Mouse (Mus musculus) small intestine, adult 2 months (tissue): Measurements from ENCODE around the gene Dnaja2. TPM values are rescaled to one million over a fixed set of nuclear protein-coding genes. Genes with fewer than 3 reads are reported as not detected.

Source experiments
- H3K27ac ChIP-seq: fragments of 200-500 bp; 2 replicates; pipeline ENCODE4 v1.5.1; 2012; ENCODE audit warnings: low read depth, low read length, control low read depth, inconsistent platforms; ENCODE audit not compliant: insufficient read depth
- H3K27me3 ChIP-seq: fragments of 200-500 bp; 2 replicates; pipeline ENCODE4 v1.6.1; 2012; ENCODE audit warnings: mild to moderate bottlenecking, moderate library complexity, low read length, inconsistent platforms; ENCODE audit not compliant: control insufficient read depth, insufficient read depth
- H3K36me3 ChIP-seq: fragments of 200-500 bp; 2 replicates; pipeline ENCODE4 v1.6.1; 2012; ENCODE audit warnings: mild to moderate bottlenecking, low read length, control low read depth, inconsistent platforms; ENCODE audit not compliant: control insufficient read depth, insufficient read depth
- H3K4me1 ChIP-seq: fragments of 200-500 bp; 2 replicates; pipeline ENCODE4 v1.6.1; 2012; ENCODE audit warnings: low read length, inconsistent platforms, mixed read lengths; ENCODE audit not compliant: control insufficient read depth, insufficient read depth, insufficient read length
- H3K4me3 ChIP-seq: fragments of 200-500 bp; 2 replicates; pipeline ENCODE4 v1.5.1; 2012; ENCODE audit warnings: low read depth, mild to moderate bottlenecking, control low read depth, inconsistent platforms, low read length, moderate library complexity
- CTCF ChIP-seq: fragments of 200-500 bp; IDR thresholded peaks from 2 replicates; pipeline ENCODE4 v1.5.1; 2012; ENCODE audit warnings: low read depth, mild to moderate bottlenecking, control low read depth, inconsistent platforms, low read length, moderate library complexity, mixed read lengths; ENCODE audit not compliant: insufficient replicate concordance, insufficient read length; ENCODE audit errors: extremely low read depth
- POLR2A ChIP-seq: fragments of 200-500 bp; IDR thresholded peaks from 2 replicates; pipeline ENCODE4 v1.6.1; 2012; ENCODE audit warnings: low read depth, mild to moderate bottlenecking, control low read depth, inconsistent platforms, low read length, moderate library complexity
- WGBS: fragments of 180-500 bp; shearing (Covaris S2); methylation state at CpG from one replicate; pipeline ENCODE4 v1.1.7; 2018; 5-methylcytosine and 5-hydroxymethylcytosine counted together
- polyA plus RNA-seq: library from polyadenylated mRNA; depleted of rRNA; stranded (reverse); fragments of >200 nt; gene quantifications from 2 replicates; pipeline ENCODE4 v1.2.3, GENCODE M21; 2012; rRNA removed

Dnaja2 gene
- 5.4 and 10.3 TPM in 2 replicates for polyA plus RNA-seq

DNA sequence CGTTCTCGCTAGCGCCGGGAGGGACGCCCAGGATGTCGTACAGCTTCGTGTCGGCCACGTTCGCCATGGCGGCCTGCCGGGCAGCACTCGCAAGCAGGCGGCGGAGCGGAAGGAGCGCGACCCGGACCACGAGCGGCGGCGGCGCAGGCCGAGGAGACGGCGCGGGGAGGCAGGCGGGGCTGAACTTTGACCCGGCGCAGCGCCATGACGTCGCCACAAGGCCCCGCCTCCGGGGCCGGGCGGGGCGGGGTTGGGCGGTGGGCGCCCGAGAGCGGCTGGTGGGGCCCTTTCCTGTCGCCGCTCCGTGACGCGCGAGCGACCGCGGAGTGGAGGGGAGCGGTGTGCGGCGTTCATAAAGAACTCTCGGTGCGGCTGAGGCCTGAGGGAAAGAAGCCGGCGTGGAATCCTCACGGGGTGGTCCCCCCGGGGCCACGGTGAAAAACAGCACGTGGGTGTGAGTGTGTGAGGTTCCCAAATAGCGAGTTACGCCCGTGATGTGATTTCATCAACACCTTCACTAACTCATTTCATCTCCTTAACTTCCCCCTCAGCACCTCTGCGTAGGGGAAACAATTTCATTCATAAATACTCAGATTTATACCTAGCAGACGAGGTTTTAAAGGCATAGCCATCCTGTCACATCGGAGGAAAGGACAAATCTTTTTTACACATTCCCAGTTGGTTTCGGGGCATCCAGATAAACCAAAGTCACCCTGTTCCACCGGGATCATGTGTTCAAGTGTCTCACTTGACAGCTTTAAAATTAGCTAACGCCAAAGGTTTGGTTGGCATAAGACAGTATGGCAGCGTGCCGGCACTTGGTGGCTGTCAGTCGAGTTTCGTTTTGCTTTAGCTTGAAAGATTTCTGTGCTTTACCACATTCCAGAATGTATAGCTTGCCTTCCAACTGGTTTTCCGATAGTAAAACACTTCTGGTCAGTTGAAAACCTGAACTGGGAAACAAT, at the start of gene Dnaja2:
TSS of gene Dnaja2 (minus strand) at position 164 of the 965 bp plus-strand sequence.
- Histone ChIP-seq H3K4me3 (peak within 1 kb of the TSS; percentile 75), H3K27me3 (no peaks in the 10 kb centered on the region), H3K36me3 (peaks cover 20% of the 10 kb centered on the region), H3K4me1 (peaks cover 2% of the 10 kb centered on the region; the same call in 1 of the 2 replicates), H3K27ac (peak within 1 kb of the TSS; percentile 99)
- under 1% methylated on average over 77 of the region's 77 CpGs for WGBS
- TF ChIP-seq CTCF, result no peak
- TF ChIP-seq POLR2A, result peak; percentile 81

DNA sequence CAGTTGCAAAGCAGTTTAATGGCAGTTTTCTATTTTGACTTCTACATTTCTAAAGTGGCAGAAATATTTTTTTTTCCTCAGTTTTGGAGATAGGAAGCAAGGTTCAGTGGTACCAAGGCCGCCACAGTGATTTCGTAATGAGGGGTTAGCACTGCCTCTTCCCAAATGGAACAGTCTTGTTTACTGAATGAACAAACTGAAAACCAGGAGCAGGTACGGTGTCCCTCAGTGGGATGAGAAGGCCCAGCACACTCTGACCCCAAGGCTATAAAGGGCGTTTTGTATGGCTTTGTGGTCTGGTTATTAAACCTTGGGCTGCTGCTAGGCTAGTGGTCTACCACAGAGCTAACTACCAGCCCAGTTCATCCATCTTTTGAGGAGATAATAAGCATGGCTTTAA, 49.1 kb upstream of the Dnaja2 start:
- Histone ChIP-seq H3K36me3 (no peaks in the 10 kb centered on the region), H3K4me1 (no peaks in the 10 kb centered on the region), H3K4me3 (no peak overlapping the region), H3K27ac (no peak overlapping the region), H3K27me3 (no peaks in the 10 kb centered on the region)
- no peak for TF ChIP-seq POLR2A
- 75% methylated on average over 4 of the region's 4 CpGs for WGBS

DNA sequence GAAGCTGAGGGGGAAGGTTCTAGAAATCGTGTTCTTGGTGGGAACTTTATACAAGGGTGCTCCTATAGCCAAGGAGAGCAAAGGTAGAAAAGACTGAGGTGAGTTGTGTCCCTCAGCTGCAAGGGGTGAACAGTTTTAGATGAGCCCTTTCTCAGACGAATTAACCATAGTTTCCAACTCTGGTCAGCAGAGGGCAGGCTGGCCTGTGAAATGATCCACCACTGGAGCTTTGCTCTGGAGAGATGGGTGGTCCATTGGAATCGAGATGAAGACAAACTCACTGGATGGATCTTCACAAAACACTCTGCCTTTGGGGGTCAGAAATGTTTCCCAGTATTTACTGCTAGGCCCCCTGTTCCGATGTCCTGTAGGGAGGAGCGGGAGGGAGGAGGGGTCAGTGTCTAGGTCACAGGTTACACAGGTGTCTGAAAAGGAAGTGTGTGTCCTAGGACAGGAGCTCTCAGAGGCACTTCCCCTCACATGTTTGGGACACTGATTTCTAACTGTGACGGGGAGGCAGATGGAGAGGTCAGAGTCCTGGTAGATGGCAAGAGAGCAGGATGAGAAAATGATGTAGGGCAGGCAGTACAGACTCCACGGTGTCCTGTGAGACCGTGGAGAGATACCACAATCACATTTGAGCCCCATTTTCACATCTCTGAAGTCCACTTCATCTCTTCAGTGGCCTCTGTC, 48.2 kb upstream of the Dnaja2 start:
- 41% methylated on average over 8 of the region's 8 CpGs for WGBS
- Histone ChIP-seq H3K36me3 (no peaks in the 10 kb centered on the region), H3K4me3 (no peak overlapping the region), H3K27ac (no peak overlapping the region), H3K4me1 (no peaks in the 10 kb centered on the region), H3K27me3 (no peaks in the 10 kb centered on the region)
- TF ChIP-seq POLR2A (no peak), CTCF (peak; percentile 40; the same call in 1 of the 2 replicates)

DNA sequence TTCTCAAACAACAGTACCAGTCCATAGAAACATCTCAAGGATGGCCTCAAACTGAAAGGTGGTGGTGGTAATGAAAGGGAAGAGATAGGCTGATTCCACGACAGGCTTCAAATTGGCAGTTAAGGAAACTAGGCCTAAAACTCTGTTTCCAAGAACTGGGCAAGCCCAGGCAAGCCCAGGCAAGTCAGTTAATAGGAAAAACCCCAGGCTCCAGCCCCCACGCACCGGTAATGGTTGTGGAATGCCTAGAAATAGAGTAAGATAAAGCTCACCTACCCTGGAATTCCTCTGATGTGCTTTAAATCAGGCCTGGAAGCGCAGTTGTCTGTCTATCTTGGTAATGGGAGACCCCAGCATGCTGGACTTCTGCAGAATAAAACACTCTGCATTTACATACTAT, 47.6 kb upstream of the Dnaja2 start:
- TF ChIP-seq POLR2A (no peak), CTCF (no peak)
- H3K27ac ChIP-seq, result no peak overlapping the region
- no peaks in the 10 kb centered on the region; the same call in 1 of the 2 replicates for H3K4me1 ChIP-seq
- no peaks in the 10 kb centered on the region for H3K27me3 ChIP-seq
- 97% methylated on average over 4 of the region's 4 CpGs for WGBS
- H3K36me3 ChIP-seq, result no peaks in the 10 kb centered on the region
- no peak overlapping the region for H3K4me3 ChIP-seq

DNA sequence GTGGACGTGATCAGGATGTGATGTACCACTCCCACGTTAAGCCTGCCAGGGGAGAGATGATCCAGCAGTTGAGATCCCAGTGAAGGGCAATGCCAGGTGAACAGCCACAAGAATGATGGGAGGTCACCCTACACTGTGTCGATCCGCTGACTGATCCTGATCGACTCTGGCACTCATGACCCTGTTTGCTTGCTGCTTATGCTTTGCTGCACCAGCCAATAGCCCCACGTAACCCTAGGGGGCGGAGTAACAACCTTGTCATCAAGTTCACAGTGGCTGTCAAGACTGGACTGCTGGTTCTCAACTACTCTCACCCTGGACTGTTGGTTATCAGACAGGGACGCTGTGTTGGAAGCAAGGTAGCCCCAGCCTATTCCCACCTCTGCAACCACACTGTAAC, 46.6 kb upstream of the Dnaja2 start:
- no peak for TF ChIP-seq POLR2A
- no peak for TF ChIP-seq CTCF
- no peak overlapping the region for H3K27ac ChIP-seq
- no peaks in the 10 kb centered on the region for H3K27me3 ChIP-seq
- WGBS, result 79% methylated on average over 8 of the region's 8 CpGs
- H3K4me3 ChIP-seq, result no peak overlapping the region
- peaks cover 3% of the 10 kb centered on the region; the same call in 1 of the 2 replicates for H3K4me1 ChIP-seq
- H3K36me3 ChIP-seq, result no peaks in the 10 kb centered on the region

DNA sequence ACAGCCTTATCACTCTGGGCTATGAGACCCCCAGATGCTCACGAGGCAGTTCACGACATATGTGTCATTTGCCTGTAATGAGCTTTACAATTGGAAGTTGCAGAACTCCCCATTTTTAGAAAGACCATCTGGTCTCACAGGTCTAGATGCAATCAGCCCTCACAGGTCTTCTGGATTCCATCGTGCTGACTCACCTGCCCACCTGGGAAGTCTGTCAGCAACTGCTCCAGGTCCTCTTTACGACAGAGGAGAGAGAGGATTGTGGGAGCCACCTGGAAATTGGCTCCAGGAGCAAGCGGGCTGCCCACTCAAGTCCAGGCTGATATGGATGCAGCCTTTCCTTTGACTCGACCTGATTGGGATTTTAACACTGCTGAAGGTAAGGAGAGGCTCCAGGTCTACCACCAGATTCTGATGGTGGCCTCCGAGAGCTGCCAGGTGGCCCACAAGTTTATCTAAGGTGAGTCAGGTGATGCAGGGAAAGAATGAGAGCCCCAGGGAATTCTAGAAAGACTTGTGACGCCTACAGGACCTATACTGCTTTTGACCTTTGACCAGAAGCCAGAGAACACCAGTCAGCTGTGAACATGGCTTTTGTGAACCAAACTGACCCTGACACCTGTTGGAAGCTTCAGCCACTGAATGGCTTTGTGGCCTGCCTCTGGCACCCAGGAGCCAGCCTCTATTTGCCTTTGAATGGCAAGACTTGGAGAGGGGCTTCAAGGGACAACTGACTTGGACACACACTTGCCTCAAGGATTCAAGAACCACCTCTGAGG, 42.5 kb upstream of the Dnaja2 start:
- peaks cover 3% of the 10 kb centered on the region; the same call in 1 of the 2 replicates for H3K4me1 ChIP-seq
- no peaks in the 10 kb centered on the region for H3K36me3 ChIP-seq
- H3K4me3 ChIP-seq, result no peak overlapping the region
- TF ChIP-seq CTCF (no peak), POLR2A (no peak)
- H3K27ac ChIP-seq, result no peak overlapping the region
- 35% methylated on average over 8 of the region's 8 CpGs for WGBS
- H3K27me3 ChIP-seq, result no peaks in the 10 kb centered on the region

DNA sequence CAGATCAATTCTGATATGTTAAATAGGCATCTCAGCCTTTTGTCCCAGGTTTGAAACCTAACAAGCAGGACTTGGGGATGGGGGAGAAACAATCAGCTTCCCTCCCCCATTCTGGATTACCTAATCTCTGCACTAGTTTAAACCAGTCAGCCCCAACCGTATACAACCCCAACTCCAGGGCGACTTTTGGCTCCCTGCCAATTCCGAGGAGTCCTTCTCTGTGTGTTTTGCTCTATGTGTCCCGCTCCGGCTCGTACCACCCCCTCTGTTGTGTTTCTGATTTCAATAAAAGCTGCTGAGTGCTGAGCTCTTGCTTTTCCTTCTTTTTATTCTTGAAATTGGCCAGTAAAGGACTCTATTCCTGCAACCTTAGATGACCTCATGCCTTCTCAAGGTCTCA, 40.2 kb upstream of the Dnaja2 start:
- H3K4me1 ChIP-seq, result peaks cover 3% of the 10 kb centered on the region; the same call in 1 of the 2 replicates
- H3K27me3 ChIP-seq, result no peaks in the 10 kb centered on the region
- H3K4me3 ChIP-seq, result no peak overlapping the region
- no peaks in the 10 kb centered on the region for H3K36me3 ChIP-seq
- no peak overlapping the region for H3K27ac ChIP-seq
- TF ChIP-seq POLR2A, result no peak
- TF ChIP-seq CTCF, result no peak
- WGBS, result 14% methylated on average over 6 of the region's 6 CpGs
